Mouse (Mus musculus): ENCODE data around the gene Ppp1r21. TPM values are rescaled to one million over a fixed set of nuclear protein-coding genes. Genes with fewer than 3 reads are reported as not detected.

Ppp1r21 gene
- polyA plus RNA-seq (2012), result 5.4 and 5.7 TPM in 2 replicates

DNA sequence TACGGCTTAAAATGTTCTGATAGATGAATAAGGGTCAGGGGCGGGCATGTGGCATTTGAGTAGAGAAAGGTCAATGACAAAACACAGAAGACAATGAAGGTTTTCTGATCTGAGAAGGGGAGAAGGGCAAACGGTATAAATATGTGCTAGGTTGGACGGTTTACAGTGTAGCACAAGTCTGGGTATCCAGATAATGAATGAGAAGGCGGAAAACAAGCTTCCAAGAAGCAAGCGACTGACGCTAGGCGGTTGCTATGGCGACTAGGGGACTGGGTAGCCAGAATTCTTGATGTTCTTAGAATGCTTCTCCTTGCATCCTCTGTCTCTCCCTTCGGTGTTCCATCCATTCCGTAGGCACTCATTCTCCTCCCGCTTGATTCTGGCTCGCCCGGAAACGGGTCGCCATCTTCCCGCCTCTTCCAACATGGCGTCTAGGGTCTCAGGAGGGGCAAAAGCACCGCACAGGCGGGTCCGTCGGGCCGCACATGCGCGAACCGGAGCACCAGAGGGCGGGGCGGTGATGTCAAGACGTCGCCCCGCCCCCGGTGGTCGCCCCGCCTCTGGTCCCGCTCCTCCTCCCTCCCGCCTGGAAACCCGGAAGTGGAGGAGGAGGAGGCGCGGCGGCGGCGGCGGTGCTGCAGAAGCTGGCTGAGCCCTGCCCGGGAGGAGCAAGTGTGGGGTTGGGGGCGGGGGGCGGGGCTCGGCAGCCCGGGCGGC is at the start of gene Ppp1r21:
Ppp1r21 (plus strand) TSS at position 600 of the 717 bp plus-strand sequence.
- no peak for TF ChIP-seq GATA1 (IDR thresholded peaks at IDR 0.05; ENCODE audit: low read length)

DNA sequence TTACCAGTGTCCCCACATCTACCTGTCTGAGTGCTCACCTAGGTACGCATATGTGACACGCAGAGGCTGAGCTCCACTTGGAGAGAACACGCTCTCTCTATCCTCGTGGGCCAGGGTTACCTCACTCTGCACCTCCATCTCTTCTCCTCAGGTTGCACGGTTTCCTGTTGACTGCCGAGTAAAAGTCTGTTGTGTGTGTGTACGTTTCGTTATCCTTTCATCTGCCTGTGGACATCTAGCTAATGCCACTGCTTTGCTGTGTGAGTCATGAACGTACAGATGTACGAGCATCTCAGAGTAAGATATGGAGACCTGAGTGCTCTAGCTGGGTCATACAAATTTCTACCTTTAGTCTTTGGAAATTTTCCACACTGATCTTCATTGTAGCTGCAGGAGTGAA is 49.5 kb upstream of the Ppp1r21 start:
- TF ChIP-seq GATA1 (IDR thresholded peaks at IDR 0.05; ENCODE audit: low read length), result no peak

DNA sequence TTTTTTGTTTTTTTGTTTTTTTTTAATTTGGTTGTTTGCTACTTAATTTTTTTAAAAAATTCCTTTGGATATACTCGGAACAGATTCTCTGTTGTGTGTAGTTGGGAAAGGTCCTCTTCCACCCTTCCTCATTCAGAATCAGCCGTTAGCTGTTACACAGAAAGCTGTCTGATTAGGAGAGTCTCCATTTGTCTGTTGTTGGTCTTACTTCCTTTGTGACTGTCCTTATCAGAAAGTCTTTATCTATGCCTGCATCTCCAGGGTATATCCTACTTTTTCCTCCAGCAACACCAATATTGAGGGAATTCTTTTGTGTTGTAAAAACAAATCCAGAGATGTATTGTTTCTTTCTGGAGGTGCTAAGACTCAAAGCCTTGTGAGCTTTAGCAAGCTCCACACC is 48.9 kb upstream of the Ppp1r21 start:
- TF ChIP-seq GATA1 (IDR thresholded peaks at IDR 0.05; ENCODE audit: low read length), result no peak

DNA sequence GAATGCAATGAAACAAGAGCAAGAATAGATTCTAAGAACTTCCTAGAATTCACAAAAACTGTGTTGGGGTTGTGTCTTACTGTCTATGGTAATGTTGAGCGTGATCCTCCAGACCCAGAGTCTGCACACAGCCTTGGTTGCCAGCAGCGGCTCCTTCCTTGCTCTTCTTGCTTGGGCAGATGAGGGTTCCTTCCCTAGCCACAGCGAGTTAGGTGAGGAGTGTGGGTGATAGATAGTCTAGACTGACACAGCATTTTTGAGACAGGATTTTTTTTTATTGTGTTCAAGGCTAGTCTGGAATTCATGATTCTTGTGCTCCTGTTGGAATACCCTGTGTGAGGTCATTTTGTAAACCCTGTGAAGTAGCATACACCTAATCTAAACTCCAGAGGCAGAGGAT is 48.3 kb upstream of the Ppp1r21 start:
- TF ChIP-seq GATA1 (IDR thresholded peaks at IDR 0.05; ENCODE audit: low read length), result no peak

DNA sequence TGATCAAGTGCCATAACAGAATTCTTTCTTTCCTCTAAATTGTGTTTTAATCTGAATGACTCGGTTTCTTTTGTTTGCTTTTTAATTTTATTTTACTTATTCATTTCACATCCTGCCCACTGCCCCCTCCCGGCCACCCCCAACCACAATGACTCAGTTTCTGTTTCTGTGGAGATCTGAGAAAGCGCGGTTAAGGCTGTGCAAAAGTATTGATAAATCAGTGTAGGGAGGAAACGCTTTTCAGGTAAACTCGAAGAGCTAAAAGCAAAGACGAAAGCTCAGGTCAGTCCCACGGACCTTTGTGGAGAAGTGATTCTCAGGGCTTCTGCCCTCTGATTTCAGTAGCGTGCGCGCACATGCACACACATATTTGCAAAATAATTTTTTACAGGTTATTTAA is 45.4 kb upstream of the Ppp1r21 start:
- TF ChIP-seq GATA1 (IDR thresholded peaks at IDR 0.05; ENCODE audit: low read length), result no peak

DNA sequence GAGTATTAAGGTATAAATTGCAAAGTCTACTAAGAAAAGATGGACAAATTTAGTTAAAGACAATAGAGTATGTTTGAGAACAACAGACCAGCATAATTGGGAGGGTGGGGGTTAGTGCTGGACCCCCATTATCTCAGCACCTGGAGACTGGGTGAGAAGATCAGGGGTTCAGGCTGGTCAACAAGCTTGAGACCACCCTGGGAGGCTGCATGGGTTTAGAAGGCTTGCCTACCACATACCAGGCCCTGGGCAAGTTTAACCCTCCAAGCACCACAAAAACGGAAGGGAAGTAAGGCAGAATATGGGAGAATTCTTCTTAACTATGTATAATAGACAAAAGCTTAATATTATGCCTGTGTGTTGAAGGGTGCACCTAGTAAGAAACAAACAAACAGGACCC is 45.0 kb upstream of the Ppp1r21 start:
- TF ChIP-seq GATA1 (IDR thresholded peaks at IDR 0.05; ENCODE audit: low read length), result no peak

DNA sequence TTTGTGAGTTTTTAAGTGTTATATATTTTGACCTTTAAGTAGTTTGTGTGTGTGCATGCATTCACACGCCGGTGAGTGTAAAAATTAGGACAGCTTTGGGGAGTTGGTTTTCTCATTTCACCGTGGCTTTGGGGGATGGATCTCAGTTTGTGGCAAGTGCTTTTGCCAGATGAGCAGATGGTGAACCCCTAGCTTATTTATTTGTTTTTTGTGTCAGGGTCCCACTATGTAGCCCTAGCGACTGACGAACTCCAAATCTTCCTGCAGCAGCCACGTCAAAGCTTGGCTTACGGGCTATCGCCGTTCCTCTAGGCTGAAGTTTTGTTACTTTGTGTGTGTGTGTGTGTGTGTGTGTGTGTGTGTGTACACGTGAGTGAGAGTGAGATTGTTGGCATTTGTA is 39.4 kb upstream of the Ppp1r21 start:
- TF ChIP-seq GATA1 (IDR thresholded peaks at IDR 0.05; ENCODE audit: low read length), result no peak

DNA sequence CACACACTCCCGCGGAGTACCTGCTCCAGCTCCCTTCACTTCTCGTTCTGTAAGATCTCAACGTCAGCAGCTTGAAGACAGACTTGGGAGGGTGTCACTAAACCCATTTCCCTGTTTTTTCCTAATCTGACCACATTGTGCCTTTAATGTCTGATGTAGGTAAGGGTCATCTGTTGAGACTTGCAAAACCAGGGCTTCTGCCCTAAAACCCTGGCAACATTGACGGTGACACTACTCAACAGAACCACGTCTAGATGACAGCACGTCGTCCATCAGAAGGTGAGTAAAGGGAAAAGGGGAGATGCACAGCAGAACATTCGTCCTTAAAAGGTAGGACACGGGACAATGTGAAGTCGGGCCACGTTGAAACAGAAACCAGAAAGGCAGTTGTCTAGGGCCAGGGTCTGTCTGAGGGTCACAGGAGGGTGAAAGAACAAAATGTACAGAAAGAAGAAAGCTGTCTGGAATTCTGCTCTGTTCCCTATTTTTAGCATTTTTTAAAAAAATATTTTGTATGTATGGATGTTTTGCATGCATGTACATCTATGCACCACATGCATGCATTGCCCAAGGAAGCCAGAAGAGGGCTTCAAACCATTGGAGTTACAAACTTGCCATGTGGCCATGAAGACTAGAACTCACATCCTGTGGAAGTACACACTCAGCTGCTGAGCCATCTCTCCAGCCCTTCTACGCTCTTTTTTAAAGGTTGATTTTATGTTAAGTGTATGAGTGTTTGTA is 38.4 kb upstream of the Ppp1r21 start:
- TF ChIP-seq GATA1 (IDR thresholded peaks at IDR 0.05; ENCODE audit: low read length), result no peak

DNA sequence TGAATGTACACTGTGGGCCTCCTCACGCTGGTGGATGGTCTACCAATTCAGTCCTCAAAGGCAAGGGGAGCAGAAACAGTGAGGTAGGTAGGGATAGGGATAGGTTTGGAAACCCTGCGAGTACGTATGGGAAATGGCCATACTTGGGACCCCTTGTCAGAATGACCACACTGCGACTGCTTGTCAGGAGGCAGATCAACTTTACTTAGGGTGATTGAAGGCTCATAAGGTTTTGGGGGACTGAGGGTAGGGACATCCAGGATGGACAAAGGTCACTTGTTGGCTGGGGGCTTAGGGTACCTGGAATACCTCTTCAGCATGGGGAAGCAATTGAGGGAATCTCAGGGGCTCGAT is 37.8 kb upstream of the Ppp1r21 start:
- TF ChIP-seq GATA1 (IDR thresholded peaks at IDR 0.05; ENCODE audit: low read length), result no peak

DNA sequence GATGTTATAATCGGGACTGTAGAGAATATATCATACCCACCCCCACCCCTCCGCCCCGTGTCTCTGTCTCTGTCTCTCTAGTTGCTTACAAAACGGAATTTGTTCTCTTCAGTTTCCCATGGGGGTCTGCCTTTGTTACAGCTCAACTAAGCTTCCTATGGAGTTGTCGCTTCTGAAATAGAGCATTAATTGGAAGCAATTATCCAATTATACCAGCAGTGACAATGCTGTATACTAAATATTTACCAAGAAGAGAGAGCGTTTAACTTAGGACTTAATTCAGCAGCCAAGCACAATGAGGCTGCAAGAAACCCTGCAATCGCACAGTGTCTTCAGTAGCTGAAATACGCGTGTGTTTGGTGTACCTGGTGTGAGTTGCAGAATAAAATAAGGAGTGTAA is 36.4 kb upstream of the Ppp1r21 start:
- no peak for TF ChIP-seq GATA1 (IDR thresholded peaks at IDR 0.05; ENCODE audit: low read length)

DNA sequence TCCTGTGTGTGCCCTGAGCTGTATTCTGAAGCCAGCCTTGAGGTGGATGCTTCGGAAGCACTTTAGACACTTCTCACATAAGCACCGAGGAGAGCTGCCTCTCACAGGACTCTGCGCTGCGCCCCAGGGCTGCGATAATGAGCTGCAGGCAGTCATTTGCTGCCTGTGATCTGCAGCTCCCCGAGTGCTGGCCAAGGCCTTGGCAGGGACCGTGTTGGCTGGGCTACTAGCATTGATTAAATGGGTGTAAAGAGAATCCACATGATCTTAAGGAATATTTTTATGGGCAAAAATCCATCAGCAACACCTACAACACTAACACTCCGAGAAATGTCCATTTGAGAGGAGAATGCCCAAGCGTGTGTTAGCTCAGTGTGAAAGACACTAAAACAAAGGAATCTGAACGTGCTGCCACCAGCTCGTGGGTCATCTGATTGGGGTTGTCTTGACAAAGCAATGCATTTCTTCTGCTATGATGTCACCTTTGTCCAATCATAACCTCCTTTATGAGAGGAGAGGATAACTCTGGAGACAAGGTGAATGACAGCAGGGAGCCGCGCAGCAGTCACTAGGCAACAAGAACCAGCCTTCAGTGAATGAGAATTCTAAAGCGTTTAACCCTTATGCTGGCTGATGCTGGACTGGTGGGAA is 35.7 kb upstream of the Ppp1r21 start:
- TF ChIP-seq GATA1 (IDR thresholded peaks at IDR 0.05; ENCODE audit: low read length), result no peak

DNA sequence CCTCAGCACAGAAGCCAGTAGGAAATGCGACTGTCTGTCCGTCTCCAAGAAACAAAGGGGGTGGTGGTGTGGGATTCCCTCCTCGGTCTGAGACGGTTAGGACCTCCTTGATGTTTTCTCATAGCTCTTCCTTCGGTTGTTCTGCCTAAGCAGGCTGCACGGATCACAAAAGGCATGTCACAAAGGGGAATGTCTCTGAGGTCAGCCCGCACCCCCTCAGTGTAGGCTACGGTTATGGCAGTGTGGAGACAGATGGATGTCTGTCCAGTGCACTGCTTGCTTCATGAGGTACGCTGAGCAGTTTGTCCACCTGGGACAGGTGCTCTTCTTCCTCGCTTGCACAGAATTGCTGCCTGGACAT is 35.2 kb upstream of the Ppp1r21 start:
- no peak for TF ChIP-seq GATA1 (IDR thresholded peaks at IDR 0.05; ENCODE audit: low read length)

DNA sequence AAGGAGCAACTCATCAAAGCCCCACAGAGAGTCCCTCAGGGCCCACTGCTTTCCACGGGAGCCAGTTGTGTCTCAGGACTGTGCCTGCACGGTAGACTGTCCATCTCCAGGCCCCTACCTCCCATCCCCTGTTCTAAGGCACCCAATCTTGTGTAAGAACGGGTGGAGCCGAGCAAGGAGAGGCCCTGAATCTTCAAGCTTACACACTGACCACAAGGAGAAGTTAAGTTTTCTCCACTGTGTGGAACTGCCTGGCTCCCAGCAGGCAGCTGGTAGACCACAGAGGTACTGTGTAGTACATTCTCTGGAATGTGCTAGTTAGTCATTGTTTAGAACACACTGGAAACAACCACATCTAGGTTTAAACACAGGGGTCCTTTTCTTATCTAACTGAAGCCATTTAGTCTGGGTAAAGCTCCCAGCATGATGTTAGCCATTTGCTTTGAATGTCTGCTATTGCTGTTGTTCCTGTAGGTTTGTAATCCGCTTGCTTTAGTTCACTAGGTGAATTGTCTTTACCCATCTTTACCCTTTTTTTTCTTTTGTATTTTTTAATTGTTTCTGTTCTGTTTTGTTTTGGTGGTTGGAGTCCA is 31.7 kb upstream of the Ppp1r21 start:
- TF ChIP-seq GATA1 (IDR thresholded peaks at IDR 0.05; ENCODE audit: low read length), result no peak

DNA sequence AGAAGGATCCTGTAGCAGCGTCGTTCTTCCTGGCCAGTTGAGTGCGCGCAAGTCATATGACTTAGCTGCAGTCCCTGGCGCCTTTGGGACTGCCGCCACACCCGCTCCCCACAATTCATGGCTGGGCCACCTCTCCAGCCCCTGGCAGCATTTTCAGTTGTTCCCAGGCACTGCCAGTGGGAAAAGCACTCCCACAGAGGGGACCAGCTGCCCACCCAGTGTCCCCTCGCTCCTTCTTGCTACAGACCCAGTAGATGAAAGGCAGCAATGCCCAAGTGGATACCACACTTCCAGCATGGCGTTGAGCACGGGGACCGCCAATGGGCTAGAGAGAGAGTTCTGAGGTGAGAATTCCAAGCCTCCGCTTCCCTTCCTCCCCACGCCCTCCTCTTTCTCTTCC is 25.9 kb upstream of the Ppp1r21 start:
- TF ChIP-seq GATA1 (IDR thresholded peaks at IDR 0.05; ENCODE audit: low read length), result no peak

DNA sequence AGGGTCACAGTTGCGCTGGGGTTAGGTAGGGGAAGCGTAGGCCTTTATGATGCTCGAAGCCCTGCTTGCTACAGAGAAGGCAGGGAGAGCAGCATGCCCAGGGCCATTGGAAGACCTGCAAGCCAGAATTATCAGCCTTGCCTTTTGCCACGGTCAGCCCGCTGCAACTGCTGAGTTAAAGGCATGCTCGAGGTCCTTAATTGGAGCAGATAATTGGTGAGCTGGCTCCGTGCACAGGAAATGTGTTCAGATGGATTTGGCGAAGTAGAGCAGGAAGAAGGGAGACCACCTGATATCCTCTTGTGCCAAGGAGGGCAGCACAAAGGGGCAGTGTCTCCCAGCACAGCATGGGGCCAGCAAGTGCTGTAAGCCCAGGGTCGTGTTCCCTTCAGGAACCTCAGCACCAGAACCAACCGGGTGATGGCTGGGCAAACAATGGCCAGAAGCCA is 24.6 kb upstream of the Ppp1r21 start:
- TF ChIP-seq GATA1 (IDR thresholded peaks at IDR 0.05; ENCODE audit: low read length), result no peak

DNA sequence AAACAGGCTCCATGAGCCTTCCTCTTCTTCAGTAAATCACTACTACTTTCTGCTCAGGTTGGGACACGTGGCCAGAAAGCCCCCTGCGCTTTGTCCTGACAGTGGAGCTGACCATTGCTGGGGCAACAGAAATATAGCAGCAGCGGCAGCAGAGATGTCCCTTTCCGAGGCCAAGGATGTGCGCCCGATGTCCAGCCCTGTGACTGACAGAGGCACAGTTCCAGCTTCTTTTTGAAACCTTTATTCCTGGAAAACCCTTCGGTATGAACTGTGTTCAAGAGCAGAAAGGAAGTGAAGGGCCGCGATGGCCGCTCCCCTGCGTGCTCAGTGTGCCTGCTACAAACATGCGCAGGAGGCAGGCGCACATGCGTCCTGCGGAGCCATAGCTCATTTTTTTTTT is 24.0 kb upstream of the Ppp1r21 start:
- no peak for TF ChIP-seq GATA1 (IDR thresholded peaks at IDR 0.05; ENCODE audit: low read length)

Data from G1E-ER4 (cell line).